Mouse (Mus musculus): Measurements from ENCODE around the gene Stx16. TPM values are rescaled to one million over a fixed set of nuclear protein-coding genes. Genes with fewer than 3 reads are reported as not detected.

Stx16 gene
- total and polyA plus RNA-seq, 3 experiments: 14.8 to 22.3 TPM; not detected in 1

DNA sequence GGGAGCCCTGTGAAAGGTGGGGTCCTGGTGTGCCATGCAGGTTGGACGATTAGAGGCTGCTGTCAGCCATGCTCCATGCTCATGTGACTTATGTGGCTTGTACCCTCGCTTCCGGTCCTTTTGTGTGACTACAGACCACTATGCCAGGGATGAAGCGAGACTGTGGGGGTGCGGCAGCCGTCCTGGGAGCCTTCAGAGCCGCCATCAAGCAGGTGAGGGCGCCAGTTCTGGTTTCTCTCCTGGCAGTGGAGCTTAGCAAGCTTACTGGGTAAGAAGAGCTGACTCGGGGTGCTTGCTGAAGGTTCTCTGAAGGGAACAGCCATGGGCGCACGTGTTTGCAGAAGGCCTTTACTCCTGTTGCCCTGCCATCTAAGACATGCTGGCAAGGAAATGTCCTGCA is 43.2 kb downstream of the Stx16 start:
- Histone ChIP-seq H3K4me1 (ENCODE audit: control insufficient read depth in 1 of 2, insufficient read depth in 2 of 2, low read length in 2 of 2) (no peaks in the 10 kb centered on the region), H3K4me3 (ENCODE audit: control insufficient read depth in 1 of 2, insufficient read depth in 1 of 2, low read depth in 2 of 2, low read length in 2 of 2) (no peak overlapping the region), H3K27ac (ENCODE audit: control insufficient read depth, low read depth, low read length) (no peak overlapping the region), H3K27me3 (ENCODE audit: control insufficient read depth in 1 of 2, insufficient read depth in 2 of 2, low read length in 2 of 2) (no peaks in the 10 kb centered on the region), H3K9ac (ENCODE audit: control insufficient read depth, low read depth, low read length, poor library complexity, severe bottlenecking) (no peak overlapping the region), H3K36me3 (ENCODE audit: control insufficient read depth in 1 of 2, insufficient read depth in 2 of 2, low read length in 2 of 2) (no peaks in the 10 kb centered on the region), H3K9me3 (replicated peaks; ENCODE audit: insufficient read depth, low read length) (no peaks in the 10 kb centered on the region), H3K79me2 (ENCODE audit: control insufficient read depth, insufficient read depth, low read length, poor library complexity) (no peaks in the 10 kb centered on the region)
- no peak for DNase-seq (ENCODE audit: low read depth, low spot score)
- TF ChIP-seq CHD1 (IDR thresholded peaks at IDR 0.05; ENCODE audit: low read depth, low read length) (no peak), CHD2 (IDR thresholded peaks at IDR 0.05; ENCODE audit: low read length) (no peak), EP300 (IDR thresholded peaks at IDR 0.05; ENCODE audit: low read depth in 1 of 2, low read length in 2 of 2) (no peak), E2F4 (IDR thresholded peaks at IDR 0.05; ENCODE audit: borderline replicate concordance, low read depth, low read length) (no peak)

DNA sequence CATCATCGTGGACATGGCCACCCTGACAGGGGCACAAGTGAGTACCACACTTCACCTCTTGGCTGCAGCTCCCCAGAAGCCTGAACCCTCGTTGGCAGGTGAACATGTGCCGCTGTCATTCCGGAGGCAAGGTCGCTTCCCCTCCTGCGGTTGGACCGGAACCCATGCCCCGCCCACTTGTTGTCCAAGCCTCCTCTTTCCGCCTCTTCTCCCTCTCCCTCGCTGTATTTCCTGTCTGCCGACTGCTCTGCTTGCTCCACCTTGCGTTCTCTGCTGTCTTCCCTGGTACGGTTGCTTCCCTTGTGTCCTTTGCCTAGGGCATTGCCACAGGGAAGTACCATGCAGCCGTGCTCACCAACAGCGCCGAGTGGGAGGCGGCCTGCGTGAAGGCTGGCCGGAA is 44.5 kb downstream of the Stx16 start:
- no peak overlapping the region for H3K9ac ChIP-seq (ENCODE audit: control insufficient read depth, low read depth, low read length, poor library complexity, severe bottlenecking)
- no peak for DNase-seq (ENCODE audit: low read depth, low spot score)
- TF ChIP-seq UBTF (IDR thresholded peaks at IDR 0.05; ENCODE audit: borderline replicate concordance, insufficient read depth, low read depth, low read length) (no peak), JUND (IDR thresholded peaks at IDR 0.05; ENCODE audit: low read depth, low read length) (no peak), SIN3A (IDR thresholded peaks at IDR 0.05; ENCODE audit: low read length) (no peak), MEF2A (IDR thresholded peaks at IDR 0.05; ENCODE audit: extremely low read depth, insufficient replicate concordance, low read depth, low read length, poor library complexity, severe bottlenecking) (no peak)
- H3K9me3 ChIP-seq (replicated peaks; ENCODE audit: insufficient read depth, low read length): no peaks in the 10 kb centered on the region
- H3K4me1 ChIP-seq (ENCODE audit: control insufficient read depth in 1 of 2, insufficient read depth in 2 of 2, low read length in 2 of 2): no peaks in the 10 kb centered on the region
- H3K27ac ChIP-seq (ENCODE audit: control insufficient read depth, low read depth, low read length): no peak overlapping the region
- no peaks in the 10 kb centered on the region for H3K27me3 ChIP-seq (ENCODE audit: control insufficient read depth in 1 of 2, insufficient read depth in 2 of 2, low read length in 2 of 2)
- no peaks in the 10 kb centered on the region for H3K36me3 ChIP-seq (ENCODE audit: control insufficient read depth in 1 of 2, insufficient read depth in 2 of 2, low read length in 2 of 2)
- H3K79me2 ChIP-seq (ENCODE audit: control insufficient read depth, insufficient read depth, low read length, poor library complexity): no peaks in the 10 kb centered on the region
- H3K4me3 ChIP-seq (ENCODE audit: control insufficient read depth in 1 of 2, insufficient read depth in 1 of 2, low read depth in 2 of 2, low read length in 2 of 2): no peak overlapping the region

GRCm38 (mm10) chr2:174121411-174121947 is 45.4 kb downstream of the Stx16 start:
- H3K9me3 ChIP-seq (replicated peaks; ENCODE audit: insufficient read depth, low read length): no peaks in the 10 kb centered on the region
- H3K27ac ChIP-seq (ENCODE audit: control insufficient read depth, low read depth, low read length): no peak overlapping the region
- H3K4me3 ChIP-seq (ENCODE audit: control insufficient read depth in 1 of 2, insufficient read depth in 1 of 2, low read depth in 2 of 2, low read length in 2 of 2): no peak overlapping the region
- H3K9ac ChIP-seq (ENCODE audit: control insufficient read depth, low read depth, low read length, poor library complexity, severe bottlenecking): no peak overlapping the region
- no peaks in the 10 kb centered on the region for H3K79me2 ChIP-seq (ENCODE audit: control insufficient read depth, insufficient read depth, low read length, poor library complexity)
- TF ChIP-seq CHD1 (IDR thresholded peaks at IDR 0.05; ENCODE audit: low read depth, low read length) (no peak), TAL1 (IDR thresholded peaks at IDR 0.05; ENCODE audit: low read length) (no peak), ETS1 (IDR thresholded peaks at IDR 0.05; ENCODE audit: low read depth, low read length) (no peak), BHLHE40 (IDR thresholded peaks at IDR 0.05; ENCODE audit: borderline replicate concordance, low read depth, low read length) (no peak), GABPA (IDR thresholded peaks at IDR 0.05; ENCODE audit: low read depth, low read length) (no peak), CHD2 (IDR thresholded peaks at IDR 0.05; ENCODE audit: low read length) (no peak), MEF2A (IDR thresholded peaks at IDR 0.05; ENCODE audit: extremely low read depth, insufficient replicate concordance, low read depth, low read length, poor library complexity, severe bottlenecking) (no peak), TCF12 (IDR thresholded peaks at IDR 0.05; ENCODE audit: low read depth, low read length) (no peak), SMC3 (IDR thresholded peaks at IDR 0.05; ENCODE audit: low read depth, low read length) (no peak), RAD21 (IDR thresholded peaks at IDR 0.05; ENCODE audit: low read depth, low read length) (no peak), MAX (IDR thresholded peaks at IDR 0.05; ENCODE audit: low read length) (no peak), MAFK (IDR thresholded peaks at IDR 0.05; ENCODE audit: borderline replicate concordance, low read depth, low read length) (no peak), KAT2A (conservative IDR thresholded peaks at IDR 0.05; ENCODE audit: low read depth, low read length) (no peak), POLR2AphosphoS5 (IDR thresholded peaks at IDR 0.05; ENCODE audit: borderline replicate concordance, low read depth, low read length) (no peak)
- no peaks in the 10 kb centered on the region for H3K27me3 ChIP-seq (ENCODE audit: control insufficient read depth in 1 of 2, insufficient read depth in 2 of 2, low read length in 2 of 2)
- no peaks in the 10 kb centered on the region for H3K36me3 ChIP-seq (ENCODE audit: control insufficient read depth in 1 of 2, insufficient read depth in 2 of 2, low read length in 2 of 2)
- no peaks in the 10 kb centered on the region for H3K4me1 ChIP-seq (ENCODE audit: control insufficient read depth in 1 of 2, insufficient read depth in 2 of 2, low read length in 2 of 2)
- DNase-seq (ENCODE audit: low read depth, low spot score): no peak

All from MEL (cell line).